Mouse (Mus musculus): ENCODE data around the gene Nup210. TPM values are rescaled to one million over a fixed set of nuclear protein-coding genes. Genes with fewer than 3 reads are reported as not detected.
A peak's percentile ranks its signal among the peaks of the same experiment; 100 is the strongest.

Nup210 gene
- total and polyA plus RNA-seq, 2 experiments from 2014 or later: 17.2 to 67.8 TPM

- Histone ChIP-seq H3K27me3 (ENCODE audit: insufficient read depth, low read length) (no peaks in the 10 kb centered on the region), H3K4me2 (ENCODE audit: low read depth, low read length, poor library complexity, severe bottlenecking) (no peak overlapping the region), H3K9me3 (ENCODE audit: low read length) (no peaks in the 10 kb centered on the region), H3K4me1 (ENCODE audit: insufficient read depth, low read length) (no peaks in the 10 kb centered on the region), H3K4me3 (ENCODE audit: low read depth, low read length) (no peak overlapping the region), H3K27ac (ENCODE audit: low read depth, low read length) (no peak overlapping the region), H3K9ac (replicated peaks; ENCODE audit: low read length, poor library complexity, severe bottlenecking) (no peak overlapping the region), H3K36me3 (ENCODE audit: insufficient read depth, low read length) (peaks cover 45% of the 10 kb centered on the region)
- ATAC-seq (ENCODE audit: low FRiP score): no peak
- TF ChIP-seq CTCF (IDR thresholded peaks at IDR 0.05): no peak
- no peak for DNase-seq (ENCODE audit: low spot score)
- 89% methylated on average over 2 of the region's 2 CpGs for WGBS
Measured at GRCm38 (mm10) chr6:91061296-91061695, 55.3 kb downstream of the Nup210 start.

GRCm38 (mm10) chr6:91059711-91060110 lies 56.9 kb downstream of the Nup210 start:
- peaks cover 38% of the 10 kb centered on the region for H3K36me3 ChIP-seq (ENCODE audit: insufficient read depth, low read length)
- H3K4me3 ChIP-seq (ENCODE audit: low read depth, low read length): no peak overlapping the region
- H3K9me3 ChIP-seq (ENCODE audit: low read length): no peaks in the 10 kb centered on the region
- 0 out of 2 replicates have a peak, but pooled peaks have one; percentile 31 for ATAC-seq (ENCODE audit: low FRiP score)
- 52% methylated on average over 2 of the region's 2 CpGs for WGBS
- DNase-seq (ENCODE audit: low spot score): peak; percentile 33
- no peak overlapping the region for H3K27ac ChIP-seq (ENCODE audit: low read depth, low read length)
- H3K4me1 ChIP-seq (ENCODE audit: insufficient read depth, low read length): no peaks in the 10 kb centered on the region
- peak; percentile 81 for TF ChIP-seq CTCF (IDR thresholded peaks at IDR 0.05)
- H3K4me2 ChIP-seq (ENCODE audit: low read depth, low read length, poor library complexity, severe bottlenecking): no peak overlapping the region
- H3K27me3 ChIP-seq (ENCODE audit: insufficient read depth, low read length): no peaks in the 10 kb centered on the region
- H3K9ac ChIP-seq (replicated peaks; ENCODE audit: low read length, poor library complexity, severe bottlenecking): no peak overlapping the region

GRCm38 (mm10) chr6:91057989-91058388 lies 58.6 kb downstream of the Nup210 start:
- Histone ChIP-seq H3K9ac (replicated peaks; ENCODE audit: low read length, poor library complexity, severe bottlenecking) (no peak overlapping the region), H3K4me2 (ENCODE audit: low read depth, low read length, poor library complexity, severe bottlenecking) (no peak overlapping the region), H3K4me3 (ENCODE audit: low read depth, low read length) (no peak overlapping the region), H3K4me1 (ENCODE audit: insufficient read depth, low read length) (no peaks in the 10 kb centered on the region), H3K27me3 (ENCODE audit: insufficient read depth, low read length) (no peaks in the 10 kb centered on the region), H3K36me3 (ENCODE audit: insufficient read depth, low read length) (peaks cover 41% of the 10 kb centered on the region), H3K9me3 (ENCODE audit: low read length) (no peaks in the 10 kb centered on the region), H3K27ac (ENCODE audit: low read depth, low read length) (no peak overlapping the region)
- DNase-seq (ENCODE audit: low spot score) (no peak), ATAC-seq (ENCODE audit: low FRiP score) (no peak)
- 85% methylated on average over 2 of the region's 2 CpGs for WGBS
- no peak for TF ChIP-seq CTCF (IDR thresholded peaks at IDR 0.05)

GRCm38 (mm10) chr6:91056348-91056747 lies 60.3 kb downstream of the Nup210 start:
- no peak overlapping the region for H3K4me3 ChIP-seq (ENCODE audit: low read depth, low read length)
- no peaks in the 10 kb centered on the region for H3K4me1 ChIP-seq (ENCODE audit: insufficient read depth, low read length)
- ATAC-seq (ENCODE audit: low FRiP score) (no peak), DNase-seq (ENCODE audit: low spot score) (no peak)
- no peaks in the 10 kb centered on the region for H3K9me3 ChIP-seq (ENCODE audit: low read length)
- no peak overlapping the region for H3K9ac ChIP-seq (replicated peaks; ENCODE audit: low read length, poor library complexity, severe bottlenecking)
- no peak for TF ChIP-seq CTCF (IDR thresholded peaks at IDR 0.05)
- H3K27ac ChIP-seq (ENCODE audit: low read depth, low read length): no peak overlapping the region
- peaks cover 52% of the 10 kb centered on the region for H3K36me3 ChIP-seq (ENCODE audit: insufficient read depth, low read length)
- no peak overlapping the region for H3K4me2 ChIP-seq (ENCODE audit: low read depth, low read length, poor library complexity, severe bottlenecking)
- no peaks in the 10 kb centered on the region for H3K27me3 ChIP-seq (ENCODE audit: insufficient read depth, low read length)

GRCm38 (mm10) chr6:91052572-91052971 lies 64.1 kb downstream of the Nup210 start:
- DNase-seq (ENCODE audit: low spot score): no peak
- H3K4me1 ChIP-seq (ENCODE audit: insufficient read depth, low read length): no peaks in the 10 kb centered on the region
- no peak overlapping the region for H3K27ac ChIP-seq (ENCODE audit: low read depth, low read length)
- peak; percentile 32; the same call in 1 of the 2 replicates for TF ChIP-seq CTCF (IDR thresholded peaks at IDR 0.05)
- H3K27me3 ChIP-seq (ENCODE audit: insufficient read depth, low read length): no peaks in the 10 kb centered on the region
- H3K9me3 ChIP-seq (ENCODE audit: low read length): no peaks in the 10 kb centered on the region
- WGBS: 92% methylated on average over 4 of the region's 4 CpGs
- H3K4me3 ChIP-seq (ENCODE audit: low read depth, low read length): no peak overlapping the region
- no peak for ATAC-seq (ENCODE audit: low FRiP score)
- no peak overlapping the region for H3K4me2 ChIP-seq (ENCODE audit: low read depth, low read length, poor library complexity, severe bottlenecking)
- H3K9ac ChIP-seq (replicated peaks; ENCODE audit: low read length, poor library complexity, severe bottlenecking): no peak overlapping the region
- H3K36me3 ChIP-seq (ENCODE audit: insufficient read depth, low read length): peaks cover 36% of the 10 kb centered on the region

- Histone ChIP-seq H3K36me3 (ENCODE audit: insufficient read depth, low read length) (peaks cover 44% of the 10 kb centered on the region), H3K9ac (replicated peaks; ENCODE audit: low read length, poor library complexity, severe bottlenecking) (no peak overlapping the region), H3K27me3 (ENCODE audit: insufficient read depth, low read length) (no peaks in the 10 kb centered on the region), H3K27ac (ENCODE audit: low read depth, low read length) (peak overlapping the region; percentile 4; the same call in 1 of the 2 replicates), H3K4me3 (ENCODE audit: low read depth, low read length) (no peak overlapping the region), H3K4me2 (ENCODE audit: low read depth, low read length, poor library complexity, severe bottlenecking) (no peak overlapping the region), H3K9me3 (ENCODE audit: low read length) (no peaks in the 10 kb centered on the region), H3K4me1 (ENCODE audit: insufficient read depth, low read length) (no peaks in the 10 kb centered on the region)
- ATAC-seq (ENCODE audit: low FRiP score) (no peak), DNase-seq (ENCODE audit: low spot score) (peak; percentile 5)
- WGBS: 67% methylated on average over 7 of the region's 7 CpGs
- no peak for TF ChIP-seq CTCF (IDR thresholded peaks at IDR 0.05)
Measured at GRCm38 (mm10) chr6:91048019-91048418, 68.6 kb downstream of the Nup210 start.
